Mouse (Mus musculus): ENCODE results near the gene Thbs3.

GRCm38 (mm10) chr3:89195979-89196877 lies 18.8 kb upstream of the Thbs3 start:
- no peak for TF ChIP-seq MAFK (IDR thresholded peaks at IDR 0.05; ENCODE audit: insufficient read depth, low read depth, low read length)
- no peak for TF ChIP-seq CHD2 (IDR thresholded peaks at IDR 0.05; ENCODE audit: low read depth, low read length)
- no peak for TF ChIP-seq ZC3H11A (IDR thresholded peaks at IDR 0.05; ENCODE audit: borderline replicate concordance, low read depth, low read length)
- TF ChIP-seq HCFC1 (IDR thresholded peaks at IDR 0.05; ENCODE audit: borderline replicate concordance, insufficient read depth, low read length), result 0 out of 2 replicates have a peak, but pooled peaks have one; percentile 33
- no peak for TF ChIP-seq ZNF384 (IDR thresholded peaks at IDR 0.05; ENCODE audit: low read depth, low read length)
